Mouse (Mus musculus): ENCODE data around the gene Rtf2. TPM values are rescaled to one million over a fixed set of nuclear protein-coding genes. Genes with fewer than 3 reads are reported as not detected.

Rtf2 gene
- total RNA-seq, 1 experiment from 2014 or later: 187 TPM

- no peak for ATAC-seq (replicated peaks in 1 of 2; ENCODE audit: insufficient read depth in 1 of 2, low FRiP score in 2 of 2, low TSS enrichment in 1 of 2, low read depth in 1 of 2, poor library complexity in 2 of 2, severe bottlenecking in 2 of 2)
Measured at GRCm38 (mm10) chr2:172472318-172472717, 32.0 kb downstream of the Rtf2 start, which contains the start of gene Fam209. Gene Fam209 (plus strand): TSS chr2:172472520.

- no peak for ATAC-seq (replicated peaks in 1 of 2; ENCODE audit: insufficient read depth in 1 of 2, low FRiP score in 2 of 2, low TSS enrichment in 1 of 2, low read depth in 1 of 2, poor library complexity in 2 of 2, severe bottlenecking in 2 of 2)
Measured at GRCm38 (mm10) chr2:172473591-172473990, 33.2 kb downstream of the Rtf2 start.

DNA sequence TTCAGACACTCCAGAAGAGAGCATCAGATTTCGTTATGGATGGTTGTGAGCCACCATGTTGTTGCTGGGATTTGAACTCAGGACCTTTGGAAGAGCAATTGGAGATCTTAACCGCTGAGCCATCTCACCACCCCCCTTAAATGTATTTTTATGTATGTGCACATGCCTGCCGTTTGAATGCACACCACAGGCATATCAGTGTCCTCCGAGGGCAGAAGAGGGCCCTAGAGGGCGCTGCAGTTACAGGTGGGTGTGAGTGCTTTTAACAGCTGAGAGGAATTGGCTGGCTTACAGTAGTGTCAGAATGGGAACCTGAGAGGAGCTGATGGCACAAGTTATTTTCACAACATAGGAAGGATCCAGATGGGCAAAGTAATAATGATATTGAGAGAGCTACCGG lies 34.6 kb downstream of the Rtf2 start:
- peak in 1 of 2 experiments; percentile 62; a peak in 2 of 4 replicates for ATAC-seq (replicated peaks in 1 of 2; ENCODE audit: insufficient read depth in 1 of 2, low FRiP score in 2 of 2, low TSS enrichment in 1 of 2, low read depth in 1 of 2, poor library complexity in 2 of 2, severe bottlenecking in 2 of 2)

- peak in 1 of 2 experiments; percentile 15; a peak in 1 of 4 replicates for ATAC-seq (replicated peaks in 1 of 2; ENCODE audit: insufficient read depth in 1 of 2, low FRiP score in 2 of 2, low TSS enrichment in 1 of 2, low read depth in 1 of 2, poor library complexity in 2 of 2, severe bottlenecking in 2 of 2)
Measured at GRCm38 (mm10) chr2:172476707-172477260, 36.4 kb downstream of the Rtf2 start.

DNA sequence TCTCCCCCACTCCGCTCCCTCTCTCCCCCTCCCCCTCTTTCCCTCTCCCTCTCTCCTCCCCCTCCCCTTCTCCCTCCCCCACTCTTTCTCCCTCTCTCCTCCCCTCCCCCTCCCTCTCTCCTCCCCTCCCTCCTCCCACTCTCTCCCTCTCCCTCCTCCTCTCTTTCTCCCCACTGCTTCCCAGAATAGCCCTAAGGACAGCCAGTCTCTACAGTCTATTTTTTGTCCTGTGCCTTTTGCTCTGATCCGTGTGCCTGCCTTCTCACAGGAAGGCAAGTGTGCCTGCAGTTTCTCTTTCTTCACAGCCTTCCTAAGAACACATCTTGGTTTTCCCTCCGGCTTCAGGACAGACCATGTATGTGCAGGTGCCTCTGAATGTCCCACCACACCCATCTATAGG lies 37.0 kb downstream of the Rtf2 start:
- ATAC-seq (replicated peaks in 1 of 2; ENCODE audit: insufficient read depth in 1 of 2, low FRiP score in 2 of 2, low TSS enrichment in 1 of 2, low read depth in 1 of 2, poor library complexity in 2 of 2, severe bottlenecking in 2 of 2): no peak

- ATAC-seq (replicated peaks in 1 of 2; ENCODE audit: insufficient read depth in 1 of 2, low FRiP score in 2 of 2, low TSS enrichment in 1 of 2, low read depth in 1 of 2, poor library complexity in 2 of 2, severe bottlenecking in 2 of 2): no peak; a peak in 1 of 4 replicates
Measured at GRCm38 (mm10) chr2:172477860-172478259, 37.5 kb downstream of the Rtf2 start.

DNA sequence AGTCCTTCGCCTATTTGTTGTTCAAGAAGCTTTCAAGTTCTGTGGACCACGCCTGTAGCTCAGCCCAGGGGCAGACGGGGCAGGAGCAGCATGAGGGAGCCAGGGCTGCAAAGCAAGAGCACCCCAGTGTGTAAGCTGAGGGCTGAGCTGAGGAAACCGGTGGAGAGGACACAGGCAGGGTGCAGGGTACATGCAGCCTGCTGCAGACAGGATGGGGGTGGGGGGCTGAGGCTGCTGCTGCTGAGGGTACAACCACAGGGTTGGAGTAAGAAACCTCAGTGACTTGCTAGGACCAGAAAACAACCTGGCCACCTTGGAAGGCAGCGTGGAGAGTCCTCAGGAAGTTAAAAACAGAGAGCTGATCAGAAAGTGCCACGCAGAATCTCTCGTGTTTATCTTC lies 39.9 kb downstream of the Rtf2 start:
- ATAC-seq (replicated peaks in 1 of 2; ENCODE audit: insufficient read depth in 1 of 2, low FRiP score in 2 of 2, low TSS enrichment in 1 of 2, low read depth in 1 of 2, poor library complexity in 2 of 2, severe bottlenecking in 2 of 2): 0 out of 4 replicates have a peak, but pooled peaks have one; percentile 7 to 20

DNA sequence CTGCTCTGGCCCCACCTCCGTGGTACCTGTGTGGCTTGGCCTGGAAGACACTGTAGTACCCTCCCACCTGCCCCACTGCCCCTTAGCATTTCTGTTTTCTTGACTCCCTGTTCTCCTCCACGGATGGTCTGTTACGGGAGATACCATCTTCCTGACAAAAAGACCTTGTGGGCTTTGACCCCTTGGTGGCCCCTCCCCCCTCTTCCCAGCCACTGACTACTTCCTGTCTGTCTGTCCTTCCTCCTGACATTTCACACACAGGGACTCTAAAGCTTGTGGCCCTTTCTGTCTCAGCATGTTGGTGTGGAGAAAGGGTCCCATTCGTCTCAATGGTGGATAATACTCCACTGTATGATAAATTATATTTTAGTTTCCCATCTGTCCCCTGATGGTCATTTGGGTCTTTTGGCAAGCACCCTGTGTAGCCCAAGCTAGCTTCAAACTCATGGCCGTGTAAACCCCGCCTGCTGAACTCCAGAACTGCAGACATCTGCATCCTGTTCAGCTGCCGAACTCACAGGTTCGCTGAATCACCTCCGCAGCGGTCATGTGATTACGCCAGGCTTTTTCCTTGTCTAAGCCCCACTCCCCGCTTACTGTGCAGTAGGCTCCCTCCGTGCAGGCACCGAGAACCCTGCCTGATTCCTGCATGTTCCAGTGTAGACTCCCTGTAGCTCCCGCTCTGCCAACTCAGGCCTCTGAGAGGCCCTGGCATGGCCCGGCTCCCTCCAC lies 41.5 kb downstream of the Rtf2 start:
- peak; percentile 58 to 59 for ATAC-seq (replicated peaks in 1 of 2; ENCODE audit: insufficient read depth in 1 of 2, low FRiP score in 2 of 2, low TSS enrichment in 1 of 2, low read depth in 1 of 2, poor library complexity in 2 of 2, severe bottlenecking in 2 of 2)

DNA sequence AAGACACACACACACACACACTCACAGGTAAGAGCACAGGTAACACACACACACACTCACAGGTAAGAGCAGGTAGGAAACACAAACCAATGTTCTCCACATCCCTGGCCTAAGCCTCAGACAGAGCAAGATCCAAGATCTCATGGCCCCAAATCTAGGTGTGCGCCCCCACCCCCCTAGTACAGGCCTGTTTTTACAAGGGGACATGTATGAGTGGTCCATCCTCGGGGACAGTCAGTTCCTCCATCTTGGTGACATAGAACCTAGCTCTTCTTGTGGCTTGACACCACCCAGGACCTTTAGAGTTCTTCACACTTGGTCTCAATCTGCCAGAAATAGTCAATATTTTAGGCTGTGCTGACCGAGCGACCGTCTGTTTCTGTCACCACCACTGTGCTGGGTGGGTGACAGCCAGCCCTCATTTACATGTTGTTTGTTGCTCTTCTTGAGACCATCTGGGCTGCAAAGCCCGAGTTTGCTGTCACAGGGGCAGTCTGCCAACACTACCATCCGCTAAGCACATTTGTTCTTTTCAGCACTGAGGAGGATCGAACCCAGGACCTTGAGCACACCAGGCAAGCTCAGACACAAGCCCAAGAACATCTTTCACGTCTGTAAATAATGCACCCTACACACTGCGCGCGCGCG lies 43.5 kb downstream of the Rtf2 start:
- ATAC-seq (replicated peaks in 1 of 2; ENCODE audit: insufficient read depth in 1 of 2, low FRiP score in 2 of 2, low TSS enrichment in 1 of 2, low read depth in 1 of 2, poor library complexity in 2 of 2, severe bottlenecking in 2 of 2): no peak

DNA sequence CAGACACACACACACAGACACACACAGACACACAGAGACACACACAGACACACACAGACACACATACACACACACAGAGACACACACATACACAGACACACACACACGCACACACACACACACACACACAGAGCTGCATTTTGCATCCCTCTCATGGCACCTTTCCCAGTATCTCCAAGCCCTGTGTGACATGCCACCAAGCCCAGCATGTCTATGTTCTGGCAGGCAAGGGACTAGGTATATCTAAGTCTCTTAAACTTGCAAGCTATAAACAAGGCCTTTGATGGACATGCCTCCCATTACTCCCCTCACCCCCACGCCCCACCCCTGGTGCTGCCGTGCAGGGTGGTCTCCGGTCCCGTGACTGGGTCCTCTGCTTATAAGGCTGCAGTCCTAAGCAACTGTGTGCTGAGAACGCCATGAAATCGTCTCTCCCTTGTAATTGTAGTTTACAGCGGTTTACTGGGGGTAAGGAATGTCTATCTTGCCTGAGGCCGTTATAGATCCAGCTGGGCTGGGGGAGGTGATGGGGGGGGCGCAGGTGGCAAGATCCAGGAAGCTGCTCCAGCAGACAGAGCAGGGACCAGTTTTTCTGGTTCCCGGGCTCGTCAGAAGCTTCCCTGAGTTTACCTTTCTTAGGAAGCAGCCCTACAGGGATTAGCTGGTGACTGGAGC lies 44.5 kb downstream of the Rtf2 start:
- no peak for ATAC-seq (replicated peaks in 1 of 2; ENCODE audit: insufficient read depth in 1 of 2, low FRiP score in 2 of 2, low TSS enrichment in 1 of 2, low read depth in 1 of 2, poor library complexity in 2 of 2, severe bottlenecking in 2 of 2)

GRCm38 (mm10) chr2:172496736-172497345 lies 56.5 kb downstream of the Rtf2 start:
- no peak for ATAC-seq (replicated peaks in 1 of 2; ENCODE audit: insufficient read depth in 1 of 2, low FRiP score in 2 of 2, low TSS enrichment in 1 of 2, low read depth in 1 of 2, poor library complexity in 2 of 2, severe bottlenecking in 2 of 2)

DNA sequence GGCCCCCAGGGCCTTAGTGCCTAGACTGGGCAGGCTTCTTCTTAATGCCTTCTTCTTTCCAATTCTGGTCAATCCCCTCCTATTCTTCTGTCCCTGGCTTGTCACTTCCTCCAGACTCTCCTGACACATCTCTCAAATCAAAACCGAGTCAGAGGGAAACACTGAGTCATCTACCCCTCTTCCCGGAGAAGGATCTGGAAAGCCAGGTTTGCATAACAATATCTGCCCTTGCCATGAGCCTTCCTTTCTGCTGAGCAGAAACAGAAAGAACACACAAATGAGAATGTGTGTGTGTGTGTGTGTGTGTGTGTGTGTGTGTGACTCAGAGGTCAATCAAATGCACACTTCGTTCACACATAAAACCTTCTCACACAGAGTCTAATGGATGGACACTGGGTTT lies 58.5 kb downstream of the Rtf2 start:
- no peak for ATAC-seq (replicated peaks in 1 of 2; ENCODE audit: insufficient read depth in 1 of 2, low FRiP score in 2 of 2, low TSS enrichment in 1 of 2, low read depth in 1 of 2, poor library complexity in 2 of 2, severe bottlenecking in 2 of 2)

- no peak for ATAC-seq (replicated peaks in 1 of 2; ENCODE audit: insufficient read depth in 1 of 2, low FRiP score in 2 of 2, low TSS enrichment in 1 of 2, low read depth in 1 of 2, poor library complexity in 2 of 2, severe bottlenecking in 2 of 2)
Measured at GRCm38 (mm10) chr2:172500752-172501316, 60.5 kb downstream of the Rtf2 start.

GRCm38 (mm10) chr2:172501341-172501740 lies 61.0 kb downstream of the Rtf2 start:
- ATAC-seq (replicated peaks in 1 of 2; ENCODE audit: insufficient read depth in 1 of 2, low FRiP score in 2 of 2, low TSS enrichment in 1 of 2, low read depth in 1 of 2, poor library complexity in 2 of 2, severe bottlenecking in 2 of 2): peak; percentile 64 to 73; a peak in 3 of 4 replicates

GRCm38 (mm10) chr2:172502168-172502567 lies 61.8 kb downstream of the Rtf2 start:
- no peak for ATAC-seq (replicated peaks in 1 of 2; ENCODE audit: insufficient read depth in 1 of 2, low FRiP score in 2 of 2, low TSS enrichment in 1 of 2, low read depth in 1 of 2, poor library complexity in 2 of 2, severe bottlenecking in 2 of 2)

GRCm38 (mm10) chr2:172506121-172506520 lies 65.8 kb downstream of the Rtf2 start:
- ATAC-seq (replicated peaks in 1 of 2; ENCODE audit: insufficient read depth in 1 of 2, low FRiP score in 2 of 2, low TSS enrichment in 1 of 2, low read depth in 1 of 2, poor library complexity in 2 of 2, severe bottlenecking in 2 of 2): no peak

- no peak for ATAC-seq (replicated peaks in 1 of 2; ENCODE audit: insufficient read depth in 1 of 2, low FRiP score in 2 of 2, low TSS enrichment in 1 of 2, low read depth in 1 of 2, poor library complexity in 2 of 2, severe bottlenecking in 2 of 2)
Measured at GRCm38 (mm10) chr2:172510056-172510712, 69.8 kb downstream of the Rtf2 start.

Data from hematopoietic stem cell, adult 5-6 weeks (primary cell).